Comparison of ENCODE assay signal across 10 mouse cellular contexts in the genomic region with DNA sequence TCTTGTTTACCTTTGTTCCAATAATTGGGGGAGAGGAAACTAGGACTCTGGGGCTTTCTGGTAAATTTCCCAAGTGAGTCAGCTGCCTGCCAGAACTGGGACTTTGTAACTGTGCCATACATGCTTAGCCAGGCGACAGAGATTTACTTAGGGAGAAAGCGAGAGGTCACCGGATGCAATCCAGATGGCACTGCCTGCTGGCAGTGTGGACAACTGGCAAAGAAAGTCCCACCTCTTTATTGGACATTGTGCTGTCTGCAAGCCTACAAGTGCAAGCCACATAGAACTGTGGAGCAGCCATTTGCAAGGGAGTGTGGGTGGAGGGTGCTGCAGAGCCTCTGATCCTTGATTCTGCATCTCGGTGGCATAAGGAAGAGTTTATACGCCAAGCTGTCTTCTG.
DNase-seq lines count a peak whose midpoint lies in the region; ATAC-seq and TF ChIP-seq lines count a peak whose summit lies in the region.
"Had no signal": no experiment of that assay in that cellular context is flagged by ENCODE, and none has a peak within 500 bp of the region (broad histone marks: within the 10 kb centered on the region; RNA-seq: fewer than 3 reads in every experiment).

No protein-coding gene starts in this region.

- DNase-seq in lung, postnatal 10 days: peak; percentile 32
- DNase-seq in lung, postnatal 0 days (ENCODE audit: low spot score): no peak
- DNase-seq in cerebellum, postnatal 25 days: peak; percentile 30 to 46
- peak; percentile 47 to 70 for DNase-seq in layer of hippocampus, postnatal 14 days (ENCODE audit: low spot score in 2 of 2)
- peak; percentile 9 for DNase-seq in skeletal muscle tissue, adult 2 months (ENCODE audit: low read depth, low spot score)
- no peak for DNase-seq in gastrocnemius, postnatal 10 days
- no peak for DNase-seq in gastrocnemius, adult 18-20 months (ENCODE audit: low spot score)

- H3K4me3 ChIP-seq in lung, postnatal 0 days (ENCODE audit: low read depth, low read length): no peak overlapping the region
- no peak overlapping the region for H3K4me3 ChIP-seq in neural tube, embryonic 15.5 days (replicated peaks)
- H3K4me3 ChIP-seq: embryonic facial prominence, embryonic 13.5 days; midbrain, embryonic 12.5 days had no signal

- no peak overlapping the region for H3K9ac ChIP-seq in lung, postnatal 0 days (replicated peaks; ENCODE audit: low read depth)
- H3K9ac ChIP-seq in neural tube, embryonic 15.5 days (replicated peaks): no peak overlapping the region
- H3K9ac ChIP-seq: embryonic facial prominence, embryonic 13.5 days; midbrain, embryonic 12.5 days had no signal

- 58% methylated on average over 5 of the region's 5 CpGs for WGBS in lung, postnatal 0 days
- WGBS in neural tube, embryonic 15.5 days: 73% methylated on average over 5 of the region's 5 CpGs

- H3K4me2 ChIP-seq in lung, postnatal 0 days (replicated peaks; ENCODE audit: low read depth, low read length): no peak overlapping the region
- H3K4me2 ChIP-seq in neural tube, embryonic 15.5 days: no peak overlapping the region
- H3K4me2 ChIP-seq: embryonic facial prominence, embryonic 13.5 days; midbrain, embryonic 12.5 days had no signal

- H3K9me3 ChIP-seq in lung, postnatal 0 days (ENCODE audit: low read length): no peaks in the 10 kb centered on the region
- no peaks in the 10 kb centered on the region for H3K9me3 ChIP-seq in neural tube, embryonic 15.5 days (replicated peaks)
- H3K9me3 ChIP-seq: embryonic facial prominence, embryonic 13.5 days; midbrain, embryonic 12.5 days had no signal

- no peak overlapping the region for H3K27ac ChIP-seq in lung, postnatal 0 days (ENCODE audit: low read length)
- no peak overlapping the region for H3K27ac ChIP-seq in neural tube, embryonic 15.5 days (replicated peaks)
- H3K27ac ChIP-seq: embryonic facial prominence, embryonic 13.5 days; midbrain, embryonic 12.5 days had no signal

- ATAC-seq in lung, postnatal 0 days: no peak
- ATAC-seq in neural tube, embryonic 15.5 days (ENCODE audit: low FRiP score): no peak

- no peaks in the 10 kb centered on the region for H3K4me1 ChIP-seq in lung, postnatal 0 days (ENCODE audit: insufficient read depth, low read depth, low read length)
- no peaks in the 10 kb centered on the region for H3K4me1 ChIP-seq in neural tube, embryonic 15.5 days

- H3K27me3 ChIP-seq in lung, postnatal 0 days (replicated peaks; ENCODE audit: insufficient read depth, low read length): no peaks in the 10 kb centered on the region
- H3K27me3 ChIP-seq in neural tube, embryonic 15.5 days (replicated peaks): no peaks in the 10 kb centered on the region
- H3K27me3 ChIP-seq: embryonic facial prominence, embryonic 13.5 days; midbrain, embryonic 12.5 days had no signal

- no peak for TF ChIP-seq CTCF in lung, postnatal 0 days (IDR thresholded peaks at IDR 0.05)

- no peak for TF ChIP-seq EP300 in lung, postnatal 0 days (IDR thresholded peaks at IDR 0.05)

- H3K36me3 ChIP-seq in lung, postnatal 0 days (ENCODE audit: insufficient read depth, low read length): no peaks in the 10 kb centered on the region
- H3K36me3 ChIP-seq in neural tube, embryonic 15.5 days: no peaks in the 10 kb centered on the region
- H3K36me3 ChIP-seq: embryonic facial prominence, embryonic 13.5 days; midbrain, embryonic 12.5 days had no signal

Comparison
In these comparisons a context has a peak if more than half of its experiments do, and no peak if none do; other contexts are left out.
1. DNase-seq: peak in lung, postnatal 10 days (single experiment), cerebellum, postnatal 25 days (2 of 2), layer of hippocampus, postnatal 14 days (2 of 2) and skeletal muscle tissue, adult 2 months (single experiment); none in lung, postnatal 0 days (single experiment), gastrocnemius, postnatal 10 days (single experiment) and gastrocnemius, adult 18-20 months (single experiment).